Mouse (Mus musculus): ENCODE measurements around the gene T. TPM values are rescaled to one million over a fixed set of nuclear protein-coding genes. Genes with fewer than 3 reads are reported as not detected.
A peak's percentile ranks its signal among the peaks of the same experiment; 100 is the strongest.

T gene
- polyA plus RNA-seq, 1 experiment = not detected

- 83% methylated on average over 3 of the region's 3 CpGs for WGBS
- no peak for TF ChIP-seq CTCF (IDR thresholded peaks at IDR 0.05; ENCODE audit: extremely low read depth, insufficient read depth, insufficient read length, insufficient replicate concordance)
- TF ChIP-seq POLR2A (IDR thresholded peaks at IDR 0.05; ENCODE audit: low read depth, low read length) = no peak
- DNase-seq (ENCODE audit: low read depth in 1 of 2, low spot score in 2 of 2) = no peak
- Histone ChIP-seq H3K27ac (ENCODE audit: insufficient read depth, low read length) (no peak overlapping the region), H3K27me3 (ENCODE audit: control insufficient read depth, insufficient read depth, low read length) (no peaks in the 10 kb centered on the region), H3K36me3 (ENCODE audit: control insufficient read depth, insufficient read depth, low read length) (no peaks in the 10 kb centered on the region), H3K4me3 (ENCODE audit: extremely low read depth, insufficient read depth, insufficient read length) (no peak overlapping the region), H3K4me1 (ENCODE audit: control insufficient read depth, insufficient read depth, insufficient read length) (no peaks in the 10 kb centered on the region)
Measured at GRCm38 (mm10) chr17:8448324-8448723, 14.1 kb downstream of the T start.

DNA sequence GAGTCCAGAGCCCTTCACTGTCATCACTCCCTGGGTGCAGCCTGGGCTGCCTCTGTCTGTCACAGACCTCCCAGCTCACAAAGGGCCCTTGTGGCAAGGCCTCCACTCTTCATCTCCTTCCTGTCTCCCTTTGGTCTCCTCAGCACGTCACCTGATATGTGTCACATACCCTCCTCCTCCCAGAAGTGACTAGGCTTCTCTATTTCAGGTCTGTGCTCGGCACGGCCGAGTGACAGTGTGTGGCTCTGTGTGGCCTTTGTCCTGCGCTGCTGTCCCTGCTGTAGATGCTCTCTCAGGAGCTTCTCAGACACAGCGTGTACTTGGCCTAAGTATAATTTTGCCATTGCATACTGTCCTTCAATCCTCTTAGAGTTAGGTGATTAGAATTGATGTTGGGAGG lies 21.0 kb downstream of the T start:
- no peaks in the 10 kb centered on the region for H3K4me1 ChIP-seq (ENCODE audit: control insufficient read depth, insufficient read depth, insufficient read length)
- H3K36me3 ChIP-seq (ENCODE audit: control insufficient read depth, insufficient read depth, low read length) = no peaks in the 10 kb centered on the region
- DNase-seq (ENCODE audit: low read depth in 1 of 2, low spot score in 2 of 2) = no peak
- WGBS = 34% methylated on average over 6 of the region's 6 CpGs
- H3K27ac ChIP-seq (ENCODE audit: insufficient read depth, low read length) = no peak overlapping the region
- no peak for TF ChIP-seq POLR2A (IDR thresholded peaks at IDR 0.05; ENCODE audit: low read depth, low read length)
- TF ChIP-seq CTCF (IDR thresholded peaks at IDR 0.05; ENCODE audit: extremely low read depth, insufficient read depth, insufficient read length, insufficient replicate concordance) = no peak
- no peak overlapping the region for H3K4me3 ChIP-seq (ENCODE audit: extremely low read depth, insufficient read depth, insufficient read length)
- no peaks in the 10 kb centered on the region for H3K27me3 ChIP-seq (ENCODE audit: control insufficient read depth, insufficient read depth, low read length)

DNA sequence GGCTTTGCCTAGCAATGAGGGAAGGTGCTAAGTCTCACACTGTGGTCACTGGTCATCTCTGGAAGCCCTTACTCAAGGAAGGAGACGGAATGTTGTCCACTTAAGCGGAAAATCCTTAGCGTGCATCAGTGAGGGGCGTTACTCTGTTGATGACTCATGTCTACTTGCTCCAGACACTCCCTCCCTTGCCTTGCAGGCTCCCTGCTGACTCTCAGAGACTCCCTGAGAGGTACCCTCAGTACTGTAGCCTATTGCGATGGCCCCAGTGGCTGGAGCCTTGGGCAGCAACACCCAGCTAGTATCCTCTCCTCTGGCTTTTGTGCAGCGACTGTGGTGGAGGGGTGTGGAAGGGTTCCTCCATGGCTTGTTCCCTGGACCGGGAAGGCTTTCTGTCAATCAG lies 21.4 kb downstream of the T start:
- Histone ChIP-seq H3K27ac (ENCODE audit: insufficient read depth, low read length) (no peak overlapping the region), H3K4me3 (ENCODE audit: extremely low read depth, insufficient read depth, insufficient read length) (no peak overlapping the region), H3K27me3 (ENCODE audit: control insufficient read depth, insufficient read depth, low read length) (no peaks in the 10 kb centered on the region), H3K36me3 (ENCODE audit: control insufficient read depth, insufficient read depth, low read length) (no peaks in the 10 kb centered on the region), H3K4me1 (ENCODE audit: control insufficient read depth, insufficient read depth, insufficient read length) (no peaks in the 10 kb centered on the region)
- TF ChIP-seq POLR2A (IDR thresholded peaks at IDR 0.05; ENCODE audit: low read depth, low read length) = no peak
- no peak for TF ChIP-seq CTCF (IDR thresholded peaks at IDR 0.05; ENCODE audit: extremely low read depth, insufficient read depth, insufficient read length, insufficient replicate concordance)
- DNase-seq (ENCODE audit: low read depth in 1 of 2, low spot score in 2 of 2) = no peak
- 73% methylated on average over 7 of the region's 7 CpGs for WGBS

DNA sequence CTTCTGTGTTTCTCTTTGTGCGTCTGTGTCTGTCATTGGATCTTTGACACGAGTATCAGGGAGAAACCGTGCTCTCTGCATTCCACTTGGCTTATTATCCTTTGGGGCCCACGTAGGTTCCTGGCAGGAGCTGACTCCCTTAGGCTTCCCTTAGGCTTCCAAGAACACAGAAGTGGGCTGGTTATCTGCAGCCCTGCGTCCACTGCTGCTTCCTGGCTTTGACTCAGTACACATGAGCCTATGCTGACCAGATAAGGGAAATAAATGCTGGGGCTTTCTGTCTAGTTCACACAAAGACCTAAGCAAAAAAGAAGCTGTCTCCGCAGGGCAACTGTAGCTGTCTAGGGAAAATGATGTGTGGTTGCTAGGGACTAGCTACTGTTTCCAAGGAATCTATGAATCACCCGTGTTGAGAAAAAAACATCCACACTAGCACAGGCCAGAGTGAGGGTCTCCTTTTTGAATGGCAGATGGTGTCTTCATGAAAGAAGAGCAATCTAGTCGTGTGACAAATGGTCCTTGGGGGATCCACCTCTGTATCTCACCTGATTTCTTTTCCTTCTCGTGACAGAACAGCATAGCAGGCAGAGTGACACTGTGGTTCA lies 22.7 kb downstream of the T start:
- Histone ChIP-seq H3K27me3 (ENCODE audit: control insufficient read depth, insufficient read depth, low read length) (no peaks in the 10 kb centered on the region), H3K4me3 (ENCODE audit: extremely low read depth, insufficient read depth, insufficient read length) (no peak overlapping the region), H3K4me1 (ENCODE audit: control insufficient read depth, insufficient read depth, insufficient read length) (no peaks in the 10 kb centered on the region), H3K36me3 (ENCODE audit: control insufficient read depth, insufficient read depth, low read length) (no peaks in the 10 kb centered on the region), H3K27ac (ENCODE audit: insufficient read depth, low read length) (no peak overlapping the region)
- no peak for DNase-seq (ENCODE audit: low read depth in 1 of 2, low spot score in 2 of 2)
- WGBS = 61% methylated on average over 9 of the region's 9 CpGs
- TF ChIP-seq CTCF (IDR thresholded peaks at IDR 0.05; ENCODE audit: extremely low read depth, insufficient read depth, insufficient read length, insufficient replicate concordance) = no peak
- TF ChIP-seq POLR2A (IDR thresholded peaks at IDR 0.05; ENCODE audit: low read depth, low read length) = no peak

DNA sequence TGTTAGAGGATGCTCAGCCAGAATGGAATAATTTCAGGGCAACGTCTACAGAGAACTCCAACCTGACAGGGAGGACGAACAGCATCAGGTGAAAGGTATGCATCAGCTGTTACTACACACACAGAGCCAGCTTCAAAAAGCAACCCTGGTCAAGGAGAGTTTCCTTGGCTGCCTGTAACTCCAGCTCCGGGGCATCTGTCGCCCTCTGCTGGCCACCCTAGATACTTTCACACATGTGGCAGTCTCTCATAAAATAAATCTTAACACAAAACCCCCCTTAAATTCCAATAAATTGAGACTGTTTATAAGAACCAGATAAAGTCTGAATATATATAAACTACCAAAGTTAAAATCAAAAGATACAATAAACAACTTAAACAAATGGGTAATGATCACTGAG lies 27.3 kb downstream of the T start:
- peak in 1 of 2 experiments; percentile 15 for DNase-seq (ENCODE audit: low read depth in 1 of 2, low spot score in 2 of 2)
- no peaks in the 10 kb centered on the region for H3K27me3 ChIP-seq (ENCODE audit: control insufficient read depth, insufficient read depth, low read length)
- H3K4me3 ChIP-seq (ENCODE audit: extremely low read depth, insufficient read depth, insufficient read length) = no peak overlapping the region
- H3K36me3 ChIP-seq (ENCODE audit: control insufficient read depth, insufficient read depth, low read length) = no peaks in the 10 kb centered on the region
- WGBS = 13% methylated on average over 4 of the region's 4 CpGs
- H3K27ac ChIP-seq (ENCODE audit: insufficient read depth, low read length) = no peak overlapping the region
- TF ChIP-seq POLR2A (IDR thresholded peaks at IDR 0.05; ENCODE audit: low read depth, low read length) = no peak
- TF ChIP-seq CTCF (IDR thresholded peaks at IDR 0.05; ENCODE audit: extremely low read depth, insufficient read depth, insufficient read length, insufficient replicate concordance) = peak; percentile 63; the same call in 1 of the 2 replicates
- H3K4me1 ChIP-seq (ENCODE audit: control insufficient read depth, insufficient read depth, insufficient read length) = no peaks in the 10 kb centered on the region

- H3K36me3 ChIP-seq (ENCODE audit: control insufficient read depth, insufficient read depth, low read length) = no peaks in the 10 kb centered on the region
- WGBS = 20% methylated on average over 9 of the region's 9 CpGs
- H3K27ac ChIP-seq (ENCODE audit: insufficient read depth, low read length) = no peak overlapping the region
- TF ChIP-seq CTCF (IDR thresholded peaks at IDR 0.05; ENCODE audit: extremely low read depth, insufficient read depth, insufficient read length, insufficient replicate concordance) = peak; percentile 83
- no peak for TF ChIP-seq POLR2A (IDR thresholded peaks at IDR 0.05; ENCODE audit: low read depth, low read length)
- H3K27me3 ChIP-seq (ENCODE audit: control insufficient read depth, insufficient read depth, low read length) = no peaks in the 10 kb centered on the region
- peak in 1 of 2 experiments; percentile 18 for DNase-seq (ENCODE audit: low read depth in 1 of 2, low spot score in 2 of 2)
- H3K4me3 ChIP-seq (ENCODE audit: extremely low read depth, insufficient read depth, insufficient read length) = no peak overlapping the region
- no peaks in the 10 kb centered on the region for H3K4me1 ChIP-seq (ENCODE audit: control insufficient read depth, insufficient read depth, insufficient read length)
Measured at GRCm38 (mm10) chr17:8463482-8464128, 29.4 kb downstream of the T start.

DNA sequence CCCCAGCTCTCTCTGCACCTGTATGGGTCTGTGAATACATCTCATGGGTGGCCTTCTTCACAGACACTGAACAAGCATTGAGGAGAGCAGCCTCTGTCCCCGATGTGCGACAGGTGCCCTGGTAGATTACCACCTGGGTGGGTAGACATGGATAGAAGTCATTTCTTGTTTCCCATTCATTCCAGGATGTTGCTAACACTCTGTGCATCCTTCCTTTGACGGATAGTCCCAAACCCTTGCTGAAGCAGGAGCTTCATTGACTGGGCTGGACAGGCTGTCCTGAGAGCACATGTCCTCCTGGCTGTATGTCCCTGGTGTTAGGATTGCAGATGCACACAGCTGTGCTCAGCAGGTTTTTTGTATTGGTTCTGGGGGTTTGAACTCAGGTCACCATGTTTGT lies 33.5 kb downstream of the T start:
- TF ChIP-seq CTCF (IDR thresholded peaks at IDR 0.05; ENCODE audit: extremely low read depth, insufficient read depth, insufficient read length, insufficient replicate concordance) = no peak
- TF ChIP-seq POLR2A (IDR thresholded peaks at IDR 0.05; ENCODE audit: low read depth, low read length) = no peak
- no peaks in the 10 kb centered on the region for H3K27me3 ChIP-seq (ENCODE audit: control insufficient read depth, insufficient read depth, low read length)
- no peaks in the 10 kb centered on the region for H3K4me1 ChIP-seq (ENCODE audit: control insufficient read depth, insufficient read depth, insufficient read length)
- WGBS = 85% methylated on average over 3 of the region's 3 CpGs
- no peaks in the 10 kb centered on the region for H3K36me3 ChIP-seq (ENCODE audit: control insufficient read depth, insufficient read depth, low read length)
- H3K27ac ChIP-seq (ENCODE audit: insufficient read depth, low read length) = no peak overlapping the region
- no peak overlapping the region for H3K4me3 ChIP-seq (ENCODE audit: extremely low read depth, insufficient read depth, insufficient read length)
- no peak for DNase-seq (ENCODE audit: low read depth in 1 of 2, low spot score in 2 of 2)

Data from spleen, adult 2 months (tissue).